Mouse (Mus musculus): ENCODE data around the gene Hdac1. TPM values are rescaled to one million over a fixed set of nuclear protein-coding genes. Genes with fewer than 3 reads are reported as not detected.
"Not testable (repeated sequence)": the region's sequence is repeated elsewhere in the genome, so short reads cannot be mapped to it uniquely, and the experiment has no call there.

The Hdac1 gene
- polyA plus RNA-seq, 1 experiment from 2014 or later = 100 TPM

GRCm38 (mm10) chr4:129528901-129529300 is 13.6 kb downstream of the Hdac1 start:
- H3K9ac ChIP-seq; H3K4me2 ChIP-seq; H3K4me1 ChIP-seq (replicated peaks); H3K9me3 ChIP-seq (replicated peaks); H3K27ac ChIP-seq (replicated peaks); H3K27me3 ChIP-seq; ATAC-seq (ENCODE audit: insufficient read depth); H3K4me3 ChIP-seq (replicated peaks): not testable (repeated sequence)
- WGBS (ENCODE audit: insufficient replicate concordance) = 84% methylated on average over 6 of the region's 6 CpGs
- peaks cover 85% of the 10 kb centered on the region for H3K36me3 ChIP-seq (replicated peaks)

GRCm38 (mm10) chr4:129525889-129526288 is 16.6 kb downstream of the Hdac1 start:
- H3K9ac ChIP-seq = no peak overlapping the region
- no peak overlapping the region for H3K4me2 ChIP-seq
- H3K4me3 ChIP-seq (replicated peaks) = no peak overlapping the region
- H3K9me3 ChIP-seq (replicated peaks) = no peaks in the 10 kb centered on the region
- no peak for ATAC-seq (ENCODE audit: insufficient read depth)
- no peaks in the 10 kb centered on the region for H3K4me1 ChIP-seq (replicated peaks)
- H3K36me3 ChIP-seq (replicated peaks) = peaks cover 91% of the 10 kb centered on the region
- H3K27me3 ChIP-seq = no peaks in the 10 kb centered on the region
- H3K27ac ChIP-seq (replicated peaks) = no peak overlapping the region
- WGBS (ENCODE audit: insufficient replicate concordance) = 69% methylated on average over 3 of the region's 3 CpGs

- 77% methylated on average over 5 of the region's 5 CpGs for WGBS (ENCODE audit: insufficient replicate concordance)
- no peak overlapping the region for H3K27ac ChIP-seq (replicated peaks)
- no peak overlapping the region for H3K9ac ChIP-seq
- no peak for ATAC-seq (ENCODE audit: insufficient read depth)
- no peaks in the 10 kb centered on the region for H3K9me3 ChIP-seq (replicated peaks)
- no peaks in the 10 kb centered on the region for H3K4me1 ChIP-seq (replicated peaks)
- no peak overlapping the region for H3K4me2 ChIP-seq
- no peak overlapping the region for H3K4me3 ChIP-seq (replicated peaks)
- H3K27me3 ChIP-seq = no peaks in the 10 kb centered on the region
- peaks cover 91% of the 10 kb centered on the region for H3K36me3 ChIP-seq (replicated peaks)
Observed at GRCm38 (mm10) chr4:129525338-129525737, 17.2 kb downstream of the Hdac1 start.

- H3K9ac ChIP-seq = no peak overlapping the region
- H3K4me1 ChIP-seq (replicated peaks) = peaks cover 22% of the 10 kb centered on the region
- no peak overlapping the region for H3K4me3 ChIP-seq (replicated peaks)
- no peak overlapping the region for H3K4me2 ChIP-seq
- 86% methylated on average over 8 of the region's 8 CpGs for WGBS (ENCODE audit: insufficient replicate concordance)
- peaks cover 10% of the 10 kb centered on the region for H3K27me3 ChIP-seq
- ATAC-seq (ENCODE audit: insufficient read depth) = no peak
- H3K27ac ChIP-seq (replicated peaks) = no peak overlapping the region
- H3K36me3 ChIP-seq (replicated peaks) = peaks cover 77% of the 10 kb centered on the region
- H3K9me3 ChIP-seq (replicated peaks) = no peaks in the 10 kb centered on the region
Observed at GRCm38 (mm10) chr4:129518519-129518918, 24.0 kb downstream of the Hdac1 start.

GRCm38 (mm10) chr4:129516925-129517324 is 25.6 kb downstream of the Hdac1 start:
- Histone ChIP-seq H3K4me1 (replicated peaks) (peaks cover 33% of the 10 kb centered on the region), H3K9ac (no peak overlapping the region), H3K9me3 (replicated peaks) (no peaks in the 10 kb centered on the region), H3K27me3 (peaks cover 26% of the 10 kb centered on the region), H3K4me3 (replicated peaks) (no peak overlapping the region), H3K4me2 (no peak overlapping the region), H3K27ac (replicated peaks) (no peak overlapping the region), H3K36me3 (replicated peaks) (peaks cover 62% of the 10 kb centered on the region)
- ATAC-seq (ENCODE audit: insufficient read depth) = no peak
- WGBS (ENCODE audit: insufficient replicate concordance) = 77% methylated on average over 2 of the region's 2 CpGs

- H3K36me3 ChIP-seq (replicated peaks) = peaks cover 38% of the 10 kb centered on the region
- peaks cover 48% of the 10 kb centered on the region for H3K27me3 ChIP-seq
- peak; percentile 40 for ATAC-seq (ENCODE audit: insufficient read depth)
- H3K9me3 ChIP-seq (replicated peaks) = no peaks in the 10 kb centered on the region
- peak overlapping the region; percentile 67 for H3K4me3 ChIP-seq (replicated peaks)
- H3K4me2 ChIP-seq = peak overlapping the region; percentile 98
- WGBS (ENCODE audit: insufficient replicate concordance) = 1% methylated on average over 35 of the region's 35 CpGs
- H3K27ac ChIP-seq (replicated peaks) = peak overlapping the region; percentile 65
- peaks cover 33% of the 10 kb centered on the region for H3K4me1 ChIP-seq (replicated peaks)
- peak overlapping the region; percentile 74 for H3K9ac ChIP-seq
Observed at GRCm38 (mm10) chr4:129514300-129514898, 28.1 kb downstream of the Hdac1 start.

GRCm38 (mm10) chr4:129513891-129514290 is 28.6 kb downstream of the Hdac1 start:
- Histone ChIP-seq H3K4me1 (replicated peaks) (peaks cover 34% of the 10 kb centered on the region), H3K4me3 (replicated peaks) (peak overlapping the region; percentile 67), H3K9ac (peak overlapping the region; percentile 74), H3K27ac (replicated peaks) (peak overlapping the region; percentile 65), H3K4me2 (peak overlapping the region; percentile 98), H3K27me3 (peaks cover 53% of the 10 kb centered on the region), H3K9me3 (replicated peaks) (no peaks in the 10 kb centered on the region), H3K36me3 (replicated peaks) (peaks cover 34% of the 10 kb centered on the region)
- WGBS (ENCODE audit: insufficient replicate concordance) = 0% methylated on average over 51 of the region's 57 CpGs
- peak; percentile 30 for ATAC-seq (ENCODE audit: insufficient read depth)

- peak within 1 kb of the TSS; percentile 65 for H3K27ac ChIP-seq (replicated peaks)
- WGBS (ENCODE audit: insufficient replicate concordance) = 6% methylated on average over 47 of the region's 47 CpGs
- peaks cover 59% of the 10 kb centered on the region for H3K27me3 ChIP-seq
- H3K9me3 ChIP-seq (replicated peaks) = no peaks in the 10 kb centered on the region
- peak within 1 kb of the TSS; percentile 67 for H3K4me3 ChIP-seq (replicated peaks)
- H3K4me2 ChIP-seq = peak within 1 kb of the TSS; percentile 98
- ATAC-seq (ENCODE audit: insufficient read depth) = peak; percentile 77
- H3K9ac ChIP-seq = peak within 1 kb of the TSS; percentile 74
- peaks cover 27% of the 10 kb centered on the region for H3K36me3 ChIP-seq (replicated peaks)
- H3K4me1 ChIP-seq (replicated peaks) = peaks cover 40% of the 10 kb centered on the region
Observed at GRCm38 (mm10) chr4:129513086-129513767, 29.3 kb downstream of the Hdac1 start, which contains the start of gene Marcksl1. Gene Marcksl1, plus strand, starts transcription at chr4:129513581.

- no peaks in the 10 kb centered on the region for H3K9me3 ChIP-seq (replicated peaks)
- H3K9ac ChIP-seq = no peak overlapping the region
- H3K36me3 ChIP-seq (replicated peaks) = peaks cover 11% of the 10 kb centered on the region
- WGBS (ENCODE audit: insufficient replicate concordance) = 61% methylated on average over 6 of the region's 6 CpGs
- H3K4me3 ChIP-seq (replicated peaks) = no peak overlapping the region
- H3K27me3 ChIP-seq = peaks cover 59% of the 10 kb centered on the region
- no peak for ATAC-seq (ENCODE audit: insufficient read depth)
- no peak overlapping the region for H3K27ac ChIP-seq (replicated peaks)
- no peak overlapping the region for H3K4me2 ChIP-seq
- peaks cover 41% of the 10 kb centered on the region for H3K4me1 ChIP-seq (replicated peaks)
Observed at GRCm38 (mm10) chr4:129511413-129512096, 31.0 kb downstream of the Hdac1 start.

- no peak for ATAC-seq (ENCODE audit: insufficient read depth)
- 54% methylated on average over 6 of the region's 6 CpGs for WGBS (ENCODE audit: insufficient replicate concordance)
- no peak overlapping the region for H3K27ac ChIP-seq (replicated peaks)
- no peak overlapping the region for H3K4me2 ChIP-seq
- no peak overlapping the region for H3K4me3 ChIP-seq (replicated peaks)
- 0 out of 2 replicates have a peak, but pooled peaks cover 4% of the 10 kb centered on the region for H3K36me3 ChIP-seq (replicated peaks)
- peaks cover 59% of the 10 kb centered on the region for H3K27me3 ChIP-seq
- H3K4me1 ChIP-seq (replicated peaks) = peaks cover 40% of the 10 kb centered on the region
- H3K9ac ChIP-seq = no peak overlapping the region
- no peaks in the 10 kb centered on the region for H3K9me3 ChIP-seq (replicated peaks)
Observed at GRCm38 (mm10) chr4:129510723-129511412, 31.6 kb downstream of the Hdac1 start.

GRCm38 (mm10) chr4:129509650-129510049 is 32.9 kb downstream of the Hdac1 start:
- Histone ChIP-seq H3K9me3 (replicated peaks) (no peaks in the 10 kb centered on the region), H3K36me3 (replicated peaks) (no peaks in the 10 kb centered on the region), H3K9ac (no peak overlapping the region), H3K27me3 (peaks cover 59% of the 10 kb centered on the region), H3K4me3 (replicated peaks) (no peak overlapping the region), H3K4me2 (no peak overlapping the region), H3K4me1 (replicated peaks) (peaks cover 35% of the 10 kb centered on the region), H3K27ac (replicated peaks) (no peak overlapping the region)
- WGBS (ENCODE audit: insufficient replicate concordance) = 39% methylated on average over 3 of the region's 3 CpGs
- ATAC-seq (ENCODE audit: insufficient read depth) = no peak
